Mouse (Mus musculus) olfactory bulb, adult 2 months (tissue): ENCODE measurements around the gene Prkcb.

Source experiments
- CTCF ChIP-seq: fragments of 200-500 bp; IDR thresholded peaks from 2 replicates; pipeline ENCODE4 v1.5.1; 2012; ENCODE audit warnings: low read depth, mild to moderate bottlenecking, low read length, moderate library complexity; ENCODE audit not compliant: insufficient read depth
- POLR2A ChIP-seq: fragments of 200-500 bp; IDR thresholded peaks from 2 replicates; pipeline ENCODE4 v1.6.1; 2012; ENCODE audit warnings: mild to moderate bottlenecking, low read depth, low read length, moderate library complexity; ENCODE audit not compliant: insufficient read depth

- TF ChIP-seq POLR2A (no peak), CTCF (no peak)
Measured at GRCm38 (mm10) chr7:122290771-122291170, 2.2 kb downstream of the Prkcb start.
